Mouse (Mus musculus): ENCODE results near the gene Kcnj6. TPM values are rescaled to one million over a fixed set of nuclear protein-coding genes. Genes with fewer than 3 reads are reported as not detected.
A peak's percentile ranks its signal among the peaks of the same experiment; 100 is the strongest.

Gene Kcnj6
- 0.09 TPM in 1 of 2 replicates, not detected in the other for polyA plus RNA-seq (2015; fragmentation: Nextera tagmentation; extraction: Ambion mirVana)

- H3K9me3 ChIP-seq, result no peaks in the 10 kb centered on the region
- no peak for ATAC-seq (ENCODE audit: insufficient number of reproducible peaks, low FRiP score, low TSS enrichment, low read depth)
- peaks cover 43% of the 10 kb centered on the region for H3K27me3 ChIP-seq
- H3K4me2 ChIP-seq, result peak within 1 kb of the TSS; percentile 25; the same call in 1 of the 2 replicates
- H3K9ac ChIP-seq, result no peak within 1 kb of the TSS
- no peak within 1 kb of the TSS for H3K27ac ChIP-seq
- 0 out of 2 replicates have a peak within 1 kb of the TSS, but pooled peaks have one; percentile 3 for H3K4me3 ChIP-seq
- H3K36me3 ChIP-seq, result no peaks in the 10 kb centered on the region
- H3K4me1 ChIP-seq, result peaks cover 6% of the 10 kb centered on the region
- WGBS, result under 1% methylated on average over 43 of the region's 43 CpGs
Observed at GRCm38 (mm10) chr16:94997340-94997849, at the start of gene Kcnj6. Gene Kcnj6 (minus strand): TSS chr16:94997701.

DNA sequence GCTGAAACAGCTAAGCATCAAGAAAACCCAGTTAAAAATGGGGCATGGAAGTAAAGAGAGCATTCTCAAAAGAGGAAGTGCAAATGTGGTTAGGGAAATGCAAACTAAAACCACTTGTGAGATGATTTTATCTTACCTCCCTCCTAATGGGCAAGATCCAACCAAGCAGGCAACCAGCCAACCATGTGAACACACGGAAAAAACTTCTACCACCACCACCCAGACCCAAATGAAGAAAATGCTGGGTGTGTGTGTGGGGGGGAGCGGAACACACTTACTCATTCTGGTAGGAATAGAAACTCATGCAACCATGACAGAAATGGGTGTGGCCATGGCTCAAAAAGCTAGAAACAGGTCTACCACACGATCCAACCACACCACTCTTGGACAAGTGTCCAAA lies 12.4 kb upstream of the Kcnj6 start:
- H3K9me3 ChIP-seq, result no peaks in the 10 kb centered on the region
- H3K9ac ChIP-seq, result no peak overlapping the region
- WGBS, result 85% methylated on average over 3 of the region's 3 CpGs
- H3K4me2 ChIP-seq, result no peak overlapping the region
- H3K27me3 ChIP-seq, result no peaks in the 10 kb centered on the region
- H3K4me3 ChIP-seq, result no peak overlapping the region
- no peaks in the 10 kb centered on the region for H3K36me3 ChIP-seq
- H3K4me1 ChIP-seq, result no peaks in the 10 kb centered on the region
- no peak overlapping the region for H3K27ac ChIP-seq
- ATAC-seq (ENCODE audit: insufficient number of reproducible peaks, low FRiP score, low TSS enrichment, low read depth), result no peak

DNA sequence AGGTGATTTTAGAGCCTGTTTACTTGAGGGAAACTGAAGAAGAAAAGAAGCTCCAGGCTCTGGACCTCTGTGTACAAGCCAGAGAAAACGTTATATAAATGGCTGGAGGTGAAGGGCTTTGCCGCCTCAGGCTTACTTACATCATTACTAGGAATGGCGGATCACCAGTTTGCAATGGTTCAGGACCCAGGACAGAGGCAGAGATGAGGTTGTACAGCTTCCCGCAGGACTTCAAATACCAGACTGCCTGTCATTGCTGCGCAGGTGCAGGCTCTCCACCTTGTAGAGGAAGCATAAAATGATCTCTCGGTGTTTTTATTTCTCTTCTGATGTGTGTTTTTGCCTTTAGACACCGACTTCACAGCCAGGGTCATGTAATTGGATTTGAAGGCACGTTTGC lies 7.1 kb upstream of the Kcnj6 start:
- 27% methylated on average over 8 of the region's 8 CpGs for WGBS
- Histone ChIP-seq H3K9ac (no peak overlapping the region), H3K27ac (no peak overlapping the region), H3K36me3 (no peaks in the 10 kb centered on the region), H3K27me3 (0 out of 2 replicates have a peak, but pooled peaks cover 2% of the 10 kb centered on the region), H3K4me1 (no peaks in the 10 kb centered on the region), H3K9me3 (no peaks in the 10 kb centered on the region), H3K4me3 (no peak overlapping the region), H3K4me2 (no peak overlapping the region)
- no peak for ATAC-seq (ENCODE audit: insufficient number of reproducible peaks, low FRiP score, low TSS enrichment, low read depth)

DNA sequence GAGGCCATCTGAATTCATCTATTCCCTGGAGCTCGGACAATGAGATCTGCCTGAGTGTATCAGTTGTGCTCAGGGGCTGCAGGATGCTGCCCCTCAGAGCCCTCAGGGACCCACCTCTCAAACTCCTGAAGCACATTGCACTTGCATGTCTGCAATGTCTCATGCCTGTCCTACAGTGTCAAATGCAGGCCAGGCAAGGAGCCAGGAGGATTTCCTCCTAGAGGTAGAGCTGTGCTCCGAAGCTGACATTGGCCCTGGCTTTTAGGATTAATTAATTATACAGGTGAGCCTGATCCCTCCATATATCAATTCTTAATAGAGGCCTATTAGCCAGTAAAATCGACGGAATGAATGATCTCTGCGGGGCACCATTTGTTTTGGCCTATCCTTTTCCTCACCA lies 2.0 kb upstream of the Kcnj6 start:
- no peaks in the 10 kb centered on the region for H3K36me3 ChIP-seq
- H3K9ac ChIP-seq, result no peak overlapping the region
- H3K9me3 ChIP-seq, result no peaks in the 10 kb centered on the region
- H3K4me3 ChIP-seq, result no peak overlapping the region
- H3K27me3 ChIP-seq, result peaks cover 43% of the 10 kb centered on the region
- no peak for ATAC-seq (ENCODE audit: insufficient number of reproducible peaks, low FRiP score, low TSS enrichment, low read depth)
- no peak overlapping the region for H3K4me2 ChIP-seq
- no peak overlapping the region for H3K27ac ChIP-seq
- WGBS, result 66% methylated on average over 5 of the region's 5 CpGs
- H3K4me1 ChIP-seq, result peaks cover 6% of the 10 kb centered on the region

DNA sequence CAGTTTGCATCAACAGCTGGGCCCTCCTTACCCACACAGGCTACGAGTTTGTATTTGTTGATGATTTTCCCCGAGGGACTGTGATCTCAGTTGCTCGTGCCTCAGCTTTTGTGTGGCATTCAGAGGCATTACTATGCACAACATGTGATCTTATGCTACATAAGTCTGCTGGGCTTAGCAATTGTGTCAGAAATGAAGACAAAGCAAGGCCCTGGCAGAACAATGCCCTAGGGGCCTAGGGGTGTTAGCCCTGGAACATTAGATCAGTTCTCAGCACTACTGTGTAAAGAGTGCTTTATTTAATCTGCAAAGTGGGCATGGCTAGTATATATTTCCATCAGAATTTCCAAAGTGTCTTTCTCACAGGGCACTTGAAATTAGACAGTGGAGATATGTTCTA lies 1.5 kb upstream of the Kcnj6 start:
- no peak for ATAC-seq (ENCODE audit: insufficient number of reproducible peaks, low FRiP score, low TSS enrichment, low read depth)
- WGBS, result 64% methylated on average over 3 of the region's 3 CpGs
- Histone ChIP-seq H3K9ac (no peak overlapping the region), H3K27me3 (peaks cover 43% of the 10 kb centered on the region), H3K4me3 (no peak overlapping the region), H3K27ac (no peak overlapping the region), H3K4me2 (no peak overlapping the region), H3K9me3 (no peaks in the 10 kb centered on the region), H3K4me1 (peaks cover 6% of the 10 kb centered on the region), H3K36me3 (no peaks in the 10 kb centered on the region)

- Histone ChIP-seq H3K9me3 (no peaks in the 10 kb centered on the region), H3K4me3 (no peak overlapping the region), H3K27me3 (peaks cover 43% of the 10 kb centered on the region), H3K9ac (no peak overlapping the region), H3K36me3 (no peaks in the 10 kb centered on the region), H3K4me2 (no peak overlapping the region; the same call in 1 of the 2 replicates), H3K4me1 (peaks cover 6% of the 10 kb centered on the region), H3K27ac (no peak overlapping the region)
- ATAC-seq (ENCODE audit: insufficient number of reproducible peaks, low FRiP score, low TSS enrichment, low read depth), result no peak
- WGBS, result 12% methylated on average over 16 of the region's 16 CpGs
Observed at GRCm38 (mm10) chr16:94996791-94997281, 665 bp downstream of the Kcnj6 start.

- Histone ChIP-seq H3K27me3 (peaks cover 43% of the 10 kb centered on the region), H3K4me1 (peaks cover 6% of the 10 kb centered on the region), H3K4me3 (no peak overlapping the region), H3K9ac (no peak overlapping the region), H3K4me2 (no peak overlapping the region), H3K27ac (no peak overlapping the region), H3K36me3 (no peaks in the 10 kb centered on the region), H3K9me3 (no peaks in the 10 kb centered on the region)
- 16% methylated on average over 13 of the region's 13 CpGs for WGBS
- no peak for ATAC-seq (ENCODE audit: insufficient number of reproducible peaks, low FRiP score, low TSS enrichment, low read depth)
Observed at GRCm38 (mm10) chr16:94995542-94996131, 1.9 kb downstream of the Kcnj6 start.

DNA sequence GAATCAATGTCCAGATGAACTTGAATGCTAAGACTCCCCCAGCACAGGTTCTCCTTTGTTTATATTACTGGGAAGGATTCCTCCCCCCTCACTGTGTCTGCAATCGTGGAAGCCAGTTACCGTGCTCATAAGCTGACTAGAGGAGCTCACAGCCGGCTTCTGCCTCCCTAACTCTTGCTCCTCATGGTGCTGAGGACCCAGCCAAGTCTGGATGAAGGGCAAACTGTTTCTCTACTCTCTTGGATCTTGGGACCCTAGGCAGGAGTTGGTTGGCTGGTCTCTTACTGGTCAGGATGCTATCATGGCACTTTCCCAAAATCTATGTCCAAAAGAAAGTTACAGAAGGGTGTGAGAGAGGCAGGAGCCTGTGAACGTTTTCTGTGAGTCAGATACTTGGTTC lies 2.6 kb downstream of the Kcnj6 start:
- Histone ChIP-seq H3K4me1 (peaks cover 6% of the 10 kb centered on the region), H3K4me2 (no peak overlapping the region), H3K27me3 (peaks cover 43% of the 10 kb centered on the region), H3K27ac (no peak overlapping the region), H3K9ac (no peak overlapping the region), H3K9me3 (no peaks in the 10 kb centered on the region), H3K36me3 (no peaks in the 10 kb centered on the region), H3K4me3 (no peak overlapping the region)
- no peak for ATAC-seq (ENCODE audit: insufficient number of reproducible peaks, low FRiP score, low TSS enrichment, low read depth)
- WGBS, result 59% methylated on average over 4 of the region's 4 CpGs

GRCm38 (mm10) chr16:94994148-94994547 lies 3.4 kb downstream of the Kcnj6 start:
- peaks cover 6% of the 10 kb centered on the region for H3K4me1 ChIP-seq
- no peak for ATAC-seq (ENCODE audit: insufficient number of reproducible peaks, low FRiP score, low TSS enrichment, low read depth)
- H3K27ac ChIP-seq, result no peak overlapping the region
- peaks cover 38% of the 10 kb centered on the region for H3K27me3 ChIP-seq
- WGBS, result 77% methylated on average over 3 of the region's 3 CpGs
- no peaks in the 10 kb centered on the region for H3K9me3 ChIP-seq
- no peak overlapping the region for H3K9ac ChIP-seq
- H3K36me3 ChIP-seq, result no peaks in the 10 kb centered on the region
- H3K4me2 ChIP-seq, result no peak overlapping the region
- H3K4me3 ChIP-seq, result no peak overlapping the region

GRCm38 (mm10) chr16:94990114-94990513 lies 7.4 kb downstream of the Kcnj6 start:
- Histone ChIP-seq H3K36me3 (no peaks in the 10 kb centered on the region), H3K4me3 (no peak overlapping the region), H3K9me3 (no peaks in the 10 kb centered on the region), H3K4me1 (no peaks in the 10 kb centered on the region), H3K4me2 (no peak overlapping the region), H3K27me3 (no peaks in the 10 kb centered on the region; the same call in 1 of the 2 replicates), H3K27ac (no peak overlapping the region), H3K9ac (no peak overlapping the region)
- no peak for ATAC-seq (ENCODE audit: insufficient number of reproducible peaks, low FRiP score, low TSS enrichment, low read depth)
- WGBS, result 73% methylated on average over 2 of the region's 2 CpGs

GRCm38 (mm10) chr16:94986731-94987130 lies 10.8 kb downstream of the Kcnj6 start:
- Histone ChIP-seq H3K9ac (no peak overlapping the region), H3K36me3 (no peaks in the 10 kb centered on the region), H3K27me3 (no peaks in the 10 kb centered on the region), H3K9me3 (no peaks in the 10 kb centered on the region), H3K4me2 (no peak overlapping the region), H3K4me1 (no peaks in the 10 kb centered on the region), H3K27ac (no peak overlapping the region), H3K4me3 (no peak overlapping the region)
- ATAC-seq (ENCODE audit: insufficient number of reproducible peaks, low FRiP score, low TSS enrichment, low read depth), result no peak
- 67% methylated on average over 9 of the region's 9 CpGs for WGBS

DNA sequence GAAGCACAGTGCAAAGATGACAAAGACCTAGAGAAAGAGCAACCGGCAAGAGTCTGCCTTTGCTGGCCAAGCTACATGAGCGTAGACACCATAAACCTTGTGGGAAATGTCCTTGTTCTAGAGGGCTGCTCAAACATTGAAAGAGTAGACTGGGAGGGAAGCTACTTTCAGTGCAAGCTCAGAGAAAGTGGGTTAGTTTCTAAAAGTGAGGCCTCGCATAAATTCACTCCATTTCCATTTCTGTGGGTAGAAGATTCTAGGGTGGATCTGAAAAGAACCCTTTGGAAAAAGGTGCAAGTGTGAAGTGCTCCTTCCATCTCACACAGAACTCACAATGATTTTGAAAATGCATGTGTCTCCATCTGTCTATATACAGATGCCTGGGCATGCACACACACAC lies 13.2 kb downstream of the Kcnj6 start:
- Histone ChIP-seq H3K9me3 (no peaks in the 10 kb centered on the region), H3K36me3 (no peaks in the 10 kb centered on the region), H3K27me3 (no peaks in the 10 kb centered on the region), H3K4me1 (no peaks in the 10 kb centered on the region), H3K4me2 (no peak overlapping the region), H3K4me3 (no peak overlapping the region), H3K27ac (no peak overlapping the region), H3K9ac (no peak overlapping the region)
- no peak for ATAC-seq (ENCODE audit: insufficient number of reproducible peaks, low FRiP score, low TSS enrichment, low read depth)
- 88% methylated on average over 3 of the region's 3 CpGs for WGBS
